Mouse (Mus musculus) inflammation-experienced regulatory T-cells, adult 6 months (primary cell): ENCODE results near the gene Gfra1. TPM values are rescaled to one million over a fixed set of nuclear protein-coding genes. Genes with fewer than 3 reads are reported as not detected.

Source experiments
- ATAC-seq: one replicate; pipeline ENCODE4 v1.8.0; 2017
- polyA plus RNA-seq, 3 experiments: library from polyadenylated mRNA; unstranded; fragments of 100-300 nt; shearing (Covaris generic); gene quantifications; one replicate each; pipeline ENCODE4 v1.2.1; 2017

The Gfra1 gene
- polyA plus RNA-seq, 3 experiments from 2014 or later = 0.15 to 1.8 (median 0.63) TPM

- no peak for ATAC-seq
Observed at GRCm38 (mm10) chr19:58441246-58441645, 14.5 kb downstream of the Gfra1 start.

GRCm38 (mm10) chr19:58438762-58439161 is 16.9 kb downstream of the Gfra1 start:
- ATAC-seq = no peak

GRCm38 (mm10) chr19:58437441-58438071 is 18.2 kb downstream of the Gfra1 start:
- no peak for ATAC-seq

GRCm38 (mm10) chr19:58436874-58437273 is 18.8 kb downstream of the Gfra1 start:
- ATAC-seq = no peak

- ATAC-seq = no peak
Observed at GRCm38 (mm10) chr19:58435877-58436276, 19.8 kb downstream of the Gfra1 start.

- ATAC-seq = no peak
Observed at GRCm38 (mm10) chr19:58432840-58433239, 22.9 kb downstream of the Gfra1 start.

GRCm38 (mm10) chr19:58428546-58428945 is 27.2 kb downstream of the Gfra1 start:
- ATAC-seq = no peak

GRCm38 (mm10) chr19:58427348-58427747 is 28.4 kb downstream of the Gfra1 start:
- ATAC-seq = no peak

- no peak for ATAC-seq
Observed at GRCm38 (mm10) chr19:58424928-58425327, 30.8 kb downstream of the Gfra1 start.

- ATAC-seq = no peak
Observed at GRCm38 (mm10) chr19:58424179-58424578, 31.5 kb downstream of the Gfra1 start.

- no peak for ATAC-seq
Observed at GRCm38 (mm10) chr19:58422916-58423493, 32.7 kb downstream of the Gfra1 start.

GRCm38 (mm10) chr19:58419685-58420084 is 36.0 kb downstream of the Gfra1 start:
- no peak for ATAC-seq

GRCm38 (mm10) chr19:58419278-58419677 is 36.4 kb downstream of the Gfra1 start:
- ATAC-seq = no peak

- ATAC-seq = no peak
Observed at GRCm38 (mm10) chr19:58415173-58415572, 40.5 kb downstream of the Gfra1 start.

- no peak for ATAC-seq
Observed at GRCm38 (mm10) chr19:58414733-58415132, 41.0 kb downstream of the Gfra1 start.

GRCm38 (mm10) chr19:58413290-58413689 is 42.4 kb downstream of the Gfra1 start:
- ATAC-seq = no peak

- no peak for ATAC-seq
Observed at GRCm38 (mm10) chr19:58412811-58413210, 42.9 kb downstream of the Gfra1 start.

- no peak for ATAC-seq
Observed at GRCm38 (mm10) chr19:58406726-58407125, 49.0 kb downstream of the Gfra1 start.

- ATAC-seq = no peak
Observed at GRCm38 (mm10) chr19:58400224-58400623, 55.5 kb downstream of the Gfra1 start.

- no peak for ATAC-seq
Observed at GRCm38 (mm10) chr19:58399166-58399565, 56.5 kb downstream of the Gfra1 start.

GRCm38 (mm10) chr19:58396604-58396984 is 59.1 kb downstream of the Gfra1 start:
- no peak for ATAC-seq

- no peak for ATAC-seq
Observed at GRCm38 (mm10) chr19:58395785-58396603, 59.7 kb downstream of the Gfra1 start.

GRCm38 (mm10) chr19:58393121-58393520 is 62.6 kb downstream of the Gfra1 start:
- no peak for ATAC-seq

GRCm38 (mm10) chr19:58391796-58392195 is 63.9 kb downstream of the Gfra1 start:
- ATAC-seq = no peak
